Mouse (Mus musculus) cortical plate, adult 2 months (tissue): ENCODE data around the gene Gm27021.

ENCODE experiments used
- CTCF ChIP-seq: fragments of 200-500 bp; IDR thresholded peaks from 2 replicates; pipeline ENCODE4 v1.5.1; 2011; ENCODE audit warnings: mild to moderate bottlenecking, control low read depth, low read length; ENCODE audit not compliant: insufficient read depth; ENCODE audit errors: extremely low read depth
- POLR2A ChIP-seq: fragments of 200-500 bp; IDR thresholded peaks from 2 replicates; pipeline ENCODE4 v1.6.1; 2011; ENCODE audit warnings: mild to moderate bottlenecking, low read length, control low read depth; ENCODE audit not compliant: insufficient read depth; ENCODE audit errors: extremely low read depth

DNA sequence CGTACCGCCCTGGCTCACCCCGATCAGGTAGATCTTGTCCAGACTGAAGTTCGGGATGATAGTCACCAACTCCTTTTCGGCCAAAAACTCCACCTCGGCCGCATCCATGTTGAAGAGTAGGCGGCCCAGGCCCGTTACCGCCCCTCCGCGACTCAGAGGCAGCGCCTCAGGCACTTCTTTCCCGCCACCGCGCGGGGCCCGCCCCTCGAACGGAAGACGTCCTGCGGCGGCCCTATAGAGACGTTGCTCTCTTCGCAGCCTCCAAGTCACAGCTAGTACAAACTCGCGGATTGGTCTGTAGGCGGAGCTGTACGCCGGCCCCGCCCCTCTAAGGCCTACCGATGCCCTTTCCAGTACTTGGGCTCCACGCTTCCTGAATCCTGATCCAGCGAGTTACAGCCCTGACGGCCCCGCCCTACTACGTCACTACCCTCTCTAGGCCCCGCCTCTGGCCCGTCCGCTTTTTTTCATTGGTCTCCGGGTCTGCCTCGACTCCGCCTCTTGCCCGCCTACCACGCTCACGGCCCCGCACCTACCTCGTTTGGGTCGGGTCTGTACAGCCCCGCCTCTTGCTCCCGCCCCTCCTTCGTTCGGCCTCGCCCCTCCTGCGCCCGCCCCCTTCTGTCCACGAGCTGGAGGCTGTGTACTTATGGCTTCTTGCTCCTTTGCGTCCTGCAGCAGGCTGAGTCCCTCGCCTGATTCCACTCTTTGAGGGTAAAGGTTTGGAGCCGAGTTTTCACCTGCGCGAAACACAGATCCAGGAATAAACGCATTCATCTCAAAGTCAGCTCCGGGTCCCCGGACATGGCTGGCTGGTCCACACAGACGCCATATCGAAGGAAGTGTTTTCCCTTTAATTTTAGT, 78.7 kb downstream of the Gm27021 start, which contains the start of gene Gins2:
- TF ChIP-seq CTCF, result no peak
- 0 out of 2 replicates have a peak, but pooled peaks have one; percentile 15 for TF ChIP-seq POLR2A
